Mouse (Mus musculus): ENCODE data around the gene Rusc2.

DNA sequence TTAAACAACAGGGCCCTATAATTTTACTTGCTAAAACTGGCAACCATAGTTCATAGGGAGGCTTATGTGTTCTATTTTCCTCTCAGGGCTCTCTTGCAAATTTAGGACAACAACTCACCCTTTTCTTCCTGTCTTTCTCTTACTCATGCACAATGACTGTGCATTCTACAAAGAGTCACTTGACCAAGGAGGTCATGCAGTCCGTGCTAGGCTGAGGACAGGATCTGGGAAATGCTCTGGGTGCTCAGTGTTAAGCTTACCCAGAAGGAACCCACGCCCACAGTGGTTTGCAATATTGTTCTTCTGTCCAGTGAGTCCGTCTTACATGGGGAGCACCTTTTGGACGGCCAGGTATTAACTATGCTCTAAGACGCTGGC is 2.3 kb downstream of the Rusc2 start:
- no peak for TF ChIP-seq CTCF (IDR thresholded peaks at IDR 0.05; ENCODE audit: borderline replicate concordance, extremely low read depth, insufficient read depth, insufficient read length)
- no peak for TF ChIP-seq POLR2A (IDR thresholded peaks at IDR 0.05; ENCODE audit: borderline replicate concordance, extremely low read depth, insufficient read depth, insufficient read length, poor library complexity, severe bottlenecking)

Measured in brain, embryonic 14.5 days (tissue).